Mouse (Mus musculus): ENCODE measurements at regions not wholly inside any gene's neighbourhood (a gene's known extent, or its start where the extent isn't known, plus 50 kb on each side); places are given as distances from the start of the nearest gene placed in this dataset.

GRCm38 (mm10) chr5:136628502-136628901 is 61.2 kb upstream of the Cux1 start:
- no peak for TF ChIP-seq GATA1 (IDR thresholded peaks at IDR 0.05; ENCODE audit: borderline replicate concordance, low read length)
- TF ChIP-seq FLI1 (IDR thresholded peaks at IDR 0.05; ENCODE audit: low read length), result no peak

All from megakaryocyte, embryonic 14.5 days (primary cell).